Mouse (Mus musculus): ENCODE results near the gene Cyp2d12. TPM values are rescaled to one million over a fixed set of nuclear protein-coding genes. Genes with fewer than 3 reads are reported as not detected.

Cyp2d12 gene
- not detected for total RNA-seq (2023)

DNA sequence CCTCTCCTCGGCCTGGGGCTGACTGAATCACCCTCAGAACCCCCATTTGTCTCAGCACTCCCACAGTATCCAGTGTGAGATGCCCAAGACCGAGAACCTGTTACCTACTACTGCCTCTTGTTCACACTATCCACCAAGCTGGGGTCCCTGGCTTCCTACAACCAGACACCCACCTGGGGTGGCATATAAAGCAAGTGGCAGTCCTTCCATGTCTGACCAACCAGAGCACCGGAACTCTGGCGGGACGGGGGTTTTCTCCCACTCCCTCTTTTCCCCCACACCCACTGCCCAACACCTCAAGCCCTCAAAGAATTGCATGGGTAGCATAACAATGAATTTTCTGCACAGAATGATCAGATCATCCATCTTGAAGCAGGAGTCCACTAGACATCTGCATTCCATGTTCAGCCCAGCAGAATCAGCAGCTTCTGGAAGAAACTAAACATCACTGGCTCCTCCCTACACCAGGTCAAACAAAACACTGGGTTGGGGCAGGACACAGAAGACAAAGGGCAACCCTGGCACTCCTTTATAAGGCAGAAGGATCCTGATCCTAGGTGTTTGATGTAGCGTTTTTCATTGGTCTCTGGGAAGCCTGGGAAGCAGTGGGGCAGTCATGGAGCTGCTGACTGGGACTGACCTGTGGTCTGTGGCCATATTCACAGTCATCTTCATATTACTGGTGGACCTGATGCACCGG, at the start of gene Cyp2d12:
Cyp2d12 (plus strand) TSS at position 542 of the 700 bp plus-strand sequence.

Other genes with a start within 250 kb of the Cyp2d12 start
- 43.6 TPM for gene Naga, start 216.1 kb upstream of the Cyp2d12 start, total RNA-seq (2023)
- 0.26 TPM for gene Pheta2, start 216.1 kb upstream of the Cyp2d12 start, total RNA-seq (2023)
- 97.2 TPM for gene Smdt1, start 216.1 kb upstream of the Cyp2d12 start, total RNA-seq (2023)
- gene Ndufa6, start 200.8 kb upstream of the Cyp2d12 start, total RNA-seq (2023), result 130 TPM
- gene Cyp2d22, start 174.8 kb upstream of the Cyp2d12 start, total RNA-seq (2023), result 11.3 TPM
- not detected for gene Cyp2d11, start 161.1 kb upstream of the Cyp2d12 start, total RNA-seq (2023)
- not detected for gene Cyp2d10, start 147.9 kb upstream of the Cyp2d12 start, total RNA-seq (2023)
- not detected for gene Cyp2d9, start 121.6 kb upstream of the Cyp2d12 start, total RNA-seq (2023)
- gene Cyp2d34, start 65.9 kb downstream of the Cyp2d12 start, total RNA-seq (2023), result not detected
- not detected for gene Cyp2d40, start 209.1 kb downstream of the Cyp2d12 start, total RNA-seq (2023)
- 1.4 TPM for gene Cyp2d26, start 239.2 kb downstream of the Cyp2d12 start, total RNA-seq (2023)